Mouse (Mus musculus) midbrain, embryonic 11.5 days (tissue): ENCODE measurements around the gene Reps2. TPM values are rescaled to one million over a fixed set of nuclear protein-coding genes. Genes with fewer than 3 reads are reported as not detected.

Experiments used
- ATAC-seq: fragments of 200-750 bp; cut with Nextera tagmentation; 2 replicates; pipeline ENCODE4 v1.8.0; 2017; ENCODE audit warnings: moderate TSS enrichment, moderate library complexity; ENCODE audit not compliant: low FRiP score
- DNase-seq: peaks from one replicate; pipeline ENCODE4 v3.0.0; 2015; ENCODE audit warnings: low spot score; ENCODE audit errors: missing footprints
- H3K27ac ChIP-seq: fragments of 300-500 bp; sonication (generic); 2 replicates; pipeline ENCODE4 v1.5.1; 2014; ENCODE audit warnings: low read depth, low read length
- H3K27me3 ChIP-seq: fragments of 300-500 bp; sonication (generic); 2 replicates; pipeline ENCODE4 v1.6.1; 2014; ENCODE audit warnings: mild to moderate bottlenecking, low read length, moderate library complexity, mixed read lengths; ENCODE audit not compliant: control insufficient read depth, insufficient read depth
- H3K36me3 ChIP-seq: fragments of 300-500 bp; sonication (generic); 2 replicates; pipeline ENCODE4 v1.6.1; 2014; ENCODE audit warnings: mild to moderate bottlenecking, low read length, moderate library complexity, mixed read lengths; ENCODE audit not compliant: control insufficient read depth, insufficient read depth
- H3K4me1 ChIP-seq: fragments of 300-500 bp; sonication (generic); 2 replicates; pipeline ENCODE4 v1.6.1; 2014; ENCODE audit warnings: low read length; ENCODE audit not compliant: control insufficient read depth, insufficient read depth
- H3K4me2 ChIP-seq: fragments of 300-500 bp; sonication (generic); 2 replicates; pipeline ENCODE4 v1.6.1; 2014; ENCODE audit warnings: mild to moderate bottlenecking, moderate library complexity
- H3K4me3 ChIP-seq: fragments of 300-500 bp; sonication (generic); 2 replicates; pipeline ENCODE4 v1.5.1; 2014; ENCODE audit warnings: low read depth, low read length
- H3K9ac ChIP-seq: fragments of 300-500 bp; sonication (generic); 2 replicates; pipeline ENCODE4 v1.6.1; 2014; ENCODE audit warnings: low read length
- H3K9me3 ChIP-seq: fragments of 300-500 bp; sonication (generic); 2 replicates; pipeline ENCODE4 v1.6.1; 2016; ENCODE audit warnings: low read length; ENCODE audit not compliant: control insufficient read depth
- WGBS: fragments of 180-500 bp; shearing (Covaris S2); extraction: QIAGEN DNeasy Blood & Tissue Kit; methylation state at CpG from one replicate; pipeline ENCODE4 v1.1.7; 2014; 5-methylcytosine and 5-hydroxymethylcytosine counted together
- polyA plus RNA-seq: library from polyadenylated mRNA; unstranded; fragments of >200 nt; fragmentation: Nextera tagmentation; extraction: Ambion mirVana; gene quantifications from 2 replicates; pipeline ENCODE4 v1.2.1, GENCODE M21; 2014

Reps2 gene
- polyA plus RNA-seq, 1 experiment from 2014 or later: 0.70 TPM

DNA sequence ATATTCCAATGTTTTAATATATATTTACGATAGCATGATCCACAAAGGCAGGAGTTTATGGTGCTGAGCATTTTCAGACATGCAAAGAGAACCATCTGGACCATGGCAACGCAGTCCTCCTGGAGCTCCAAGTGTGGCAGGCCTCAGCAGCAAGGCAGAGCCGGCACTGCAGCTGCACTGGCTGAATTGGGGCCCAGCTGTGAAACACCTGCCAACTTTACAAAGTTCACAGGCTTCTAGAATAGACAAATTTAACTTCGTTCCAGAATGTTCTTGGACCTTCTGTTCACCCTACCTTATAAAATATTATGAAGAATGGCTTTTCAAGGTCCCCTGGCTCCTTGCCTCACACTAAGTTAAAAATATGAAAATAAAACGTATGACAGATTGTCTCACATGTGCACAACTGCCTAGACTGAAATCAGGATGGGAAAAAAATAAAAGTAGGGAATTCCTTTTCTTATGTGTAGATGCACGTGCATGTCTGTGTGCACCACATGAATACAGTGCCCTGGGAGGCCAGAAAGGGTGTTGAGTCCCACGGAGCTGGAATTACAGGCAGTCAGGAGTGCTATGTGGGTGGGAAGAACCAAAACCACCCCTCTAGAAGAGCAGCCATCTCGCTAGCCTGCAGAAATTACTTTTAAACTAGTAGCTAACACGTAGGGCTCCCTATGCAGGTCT lies 121.5 kb downstream of the Reps2 start:
- Histone ChIP-seq H3K4me1 (no peaks in the 10 kb centered on the region; the same call in 1 of the 2 replicates), H3K9ac (no peak overlapping the region), H3K4me2 (no peak overlapping the region), H3K27me3 (peaks cover 14% of the 10 kb centered on the region), H3K4me3 (no peak overlapping the region), H3K36me3 (no peaks in the 10 kb centered on the region), H3K9me3 (no peaks in the 10 kb centered on the region), H3K27ac (no peak overlapping the region)
- 65% methylated on average over 9 of the region's 9 CpGs for WGBS
- DNase-seq (no peak), ATAC-seq (no peak)

GRCm38 (mm10) chrX:162521197-162521596 lies 122.3 kb downstream of the Reps2 start:
- no peak overlapping the region for H3K4me3 ChIP-seq
- H3K4me1 ChIP-seq: no peaks in the 10 kb centered on the region; the same call in 1 of the 2 replicates
- no peak overlapping the region for H3K4me2 ChIP-seq
- H3K9me3 ChIP-seq: no peaks in the 10 kb centered on the region
- no peak for ATAC-seq
- peaks cover 14% of the 10 kb centered on the region for H3K27me3 ChIP-seq
- no peak overlapping the region for H3K27ac ChIP-seq
- H3K36me3 ChIP-seq: no peaks in the 10 kb centered on the region
- H3K9ac ChIP-seq: no peak overlapping the region
- no peak for DNase-seq
- WGBS: 49% methylated on average over 4 of the region's 4 CpGs

GRCm38 (mm10) chrX:162520374-162520773 lies 123.1 kb downstream of the Reps2 start:
- H3K27me3 ChIP-seq: peaks cover 14% of the 10 kb centered on the region
- 88% methylated on average over 2 of the region's 2 CpGs for WGBS
- no peak overlapping the region for H3K9ac ChIP-seq

GRCm38 (mm10) chrX:162510426-162510980 lies 132.9 kb downstream of the Reps2 start:
- no peaks in the 10 kb centered on the region for H3K9me3 ChIP-seq
- no peak overlapping the region for H3K4me3 ChIP-seq
- H3K27ac ChIP-seq: no peak overlapping the region
- no peak overlapping the region for H3K9ac ChIP-seq
- H3K36me3 ChIP-seq: no peaks in the 10 kb centered on the region
- peaks cover 23% of the 10 kb centered on the region for H3K27me3 ChIP-seq
- H3K4me1 ChIP-seq: no peaks in the 10 kb centered on the region
- DNase-seq (no peak), ATAC-seq (no peak)
- 75% methylated on average over 2 of the region's 2 CpGs for WGBS
- no peak overlapping the region for H3K4me2 ChIP-seq

More at GRCm38 (mm10) chrX:162520374-162520773, 123.1 kb downstream of the Reps2 start:
- DNase-seq (no peak), ATAC-seq (no peak)
- H3K4me3 ChIP-seq: no peak overlapping the region
- H3K4me2 ChIP-seq: no peak overlapping the region
- no peak overlapping the region for H3K27ac ChIP-seq
- no peaks in the 10 kb centered on the region for H3K36me3 ChIP-seq
- H3K9me3 ChIP-seq: no peaks in the 10 kb centered on the region
- no peaks in the 10 kb centered on the region; the same call in 1 of the 2 replicates for H3K4me1 ChIP-seq

GRCm38 (mm10) chrX:162505186-162505585 lies 138.3 kb downstream of the Reps2 start:
- 37% methylated on average over 2 of the region's 2 CpGs for WGBS
- Histone ChIP-seq H3K4me3 (no peak overlapping the region), H3K9ac (no peak overlapping the region), H3K9me3 (no peaks in the 10 kb centered on the region), H3K36me3 (no peaks in the 10 kb centered on the region), H3K27ac (no peak overlapping the region), H3K4me2 (no peak overlapping the region), H3K27me3 (peaks cover 30% of the 10 kb centered on the region), H3K4me1 (no peaks in the 10 kb centered on the region)
- ATAC-seq (no peak), DNase-seq (no peak)

DNA sequence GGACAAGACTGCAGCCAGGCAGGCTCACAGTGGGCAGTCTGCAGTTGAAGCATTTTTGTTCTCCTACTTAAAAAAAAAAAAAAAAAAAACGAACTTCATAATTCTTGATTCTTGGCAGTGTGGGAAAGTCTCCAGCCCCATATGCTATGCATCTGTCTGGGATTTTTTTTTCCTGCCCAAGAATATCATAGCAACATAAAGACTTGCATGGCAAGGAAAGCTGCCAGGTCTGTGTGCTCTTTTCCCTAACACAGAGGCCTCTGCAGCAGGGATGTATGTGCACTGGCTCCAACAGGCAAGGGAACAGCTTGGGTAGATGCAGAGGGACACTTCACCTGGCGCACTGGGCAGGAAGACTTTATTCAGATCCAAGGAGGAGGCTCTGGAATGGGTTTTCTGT lies 140.0 kb downstream of the Reps2 start:
- H3K4me1 ChIP-seq: no peaks in the 10 kb centered on the region
- WGBS: 68% methylated on average over 2 of the region's 2 CpGs
- no peak overlapping the region for H3K27ac ChIP-seq
- no peak overlapping the region for H3K4me2 ChIP-seq
- DNase-seq (no peak), ATAC-seq (no peak)
- H3K36me3 ChIP-seq: no peaks in the 10 kb centered on the region
- H3K4me3 ChIP-seq: no peak overlapping the region
- no peak overlapping the region for H3K9ac ChIP-seq
- no peaks in the 10 kb centered on the region for H3K9me3 ChIP-seq
- peaks cover 18% of the 10 kb centered on the region for H3K27me3 ChIP-seq

DNA sequence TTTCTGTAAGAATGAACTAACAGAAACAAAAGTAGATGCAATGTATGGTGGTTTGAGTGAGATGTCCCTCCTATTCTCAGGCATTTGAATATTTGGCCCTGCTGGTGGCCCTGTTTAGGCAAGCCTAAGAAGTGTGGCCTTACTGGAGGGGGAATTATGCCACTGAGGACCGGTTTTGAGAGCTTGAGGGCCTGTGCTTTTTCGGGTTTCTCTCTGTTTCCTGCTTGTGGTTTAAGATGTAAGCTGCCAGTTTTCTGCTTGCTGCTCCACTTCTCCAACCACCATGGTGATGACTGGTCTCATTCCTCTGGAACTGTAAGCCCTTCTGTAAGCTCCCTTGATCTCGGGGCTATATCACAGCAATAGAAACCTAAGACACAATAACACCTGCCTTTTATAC lies 142.5 kb downstream of the Reps2 start:
- H3K9me3 ChIP-seq: no peaks in the 10 kb centered on the region
- no peaks in the 10 kb centered on the region for H3K36me3 ChIP-seq
- H3K4me1 ChIP-seq: no peaks in the 10 kb centered on the region
- H3K9ac ChIP-seq: no peak overlapping the region
- H3K27me3 ChIP-seq: peaks cover 9% of the 10 kb centered on the region
- DNase-seq: no peak
- H3K4me2 ChIP-seq: no peak overlapping the region
- WGBS: 71% methylated on average over 3 of the region's 3 CpGs
- no peak overlapping the region for H3K4me3 ChIP-seq
- no peak for ATAC-seq
- H3K27ac ChIP-seq: no peak overlapping the region

DNA sequence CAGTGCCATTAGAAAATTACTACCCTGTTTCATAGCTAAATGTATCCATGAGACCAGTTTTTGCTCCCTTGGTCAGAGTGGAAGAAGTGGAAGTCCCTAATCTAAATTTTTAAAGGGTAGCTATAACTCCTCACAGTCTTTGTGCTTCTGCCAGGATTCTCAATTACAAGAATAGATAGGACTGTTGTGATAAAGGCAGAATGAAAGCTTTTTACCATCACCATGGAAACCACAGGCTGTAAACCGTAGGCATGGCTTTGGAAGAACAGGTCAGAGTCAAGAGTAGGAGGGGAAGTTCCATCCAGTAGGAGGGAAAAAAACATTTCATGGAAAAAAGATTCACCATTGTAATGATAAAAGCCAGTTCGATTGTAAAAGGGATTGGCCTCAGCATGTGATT lies 147.0 kb downstream of the Reps2 start:
- no peaks in the 10 kb centered on the region for H3K36me3 ChIP-seq
- no peaks in the 10 kb centered on the region for H3K4me1 ChIP-seq
- H3K4me3 ChIP-seq: no peak overlapping the region
- H3K27me3 ChIP-seq: peaks cover 9% of the 10 kb centered on the region
- H3K27ac ChIP-seq: no peak overlapping the region
- no peak for DNase-seq
- no peak for ATAC-seq
- no peak overlapping the region for H3K4me2 ChIP-seq
- no peaks in the 10 kb centered on the region for H3K9me3 ChIP-seq
- H3K9ac ChIP-seq: no peak overlapping the region
- WGBS: 41% methylated on average over 2 of the region's 2 CpGs

DNA sequence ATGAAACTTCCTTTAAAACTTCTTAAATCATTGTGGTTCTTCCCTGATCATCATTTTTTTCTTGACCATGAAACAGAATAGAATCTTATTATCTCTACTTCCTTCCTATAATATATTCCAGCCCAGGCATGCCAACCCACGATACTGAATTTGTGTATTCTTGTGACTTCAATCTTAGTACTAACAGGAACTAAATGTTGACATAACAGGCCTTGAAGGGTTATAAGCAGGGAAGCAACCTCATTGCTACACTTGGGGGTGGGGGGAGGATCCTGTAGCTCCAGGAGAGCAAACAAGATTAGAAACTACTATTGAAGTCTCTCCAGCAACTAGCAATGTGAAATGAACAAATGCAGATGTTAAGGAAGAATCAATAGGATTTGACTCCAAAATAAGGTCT lies 154.8 kb downstream of the Reps2 start:
- no peak for DNase-seq
- no peak overlapping the region for H3K9ac ChIP-seq
- ATAC-seq: no peak
- H3K36me3 ChIP-seq: no peaks in the 10 kb centered on the region
- H3K4me3 ChIP-seq: no peak overlapping the region
- H3K4me1 ChIP-seq: no peaks in the 10 kb centered on the region
- H3K9me3 ChIP-seq: no peaks in the 10 kb centered on the region
- no peak overlapping the region for H3K4me2 ChIP-seq
- H3K27me3 ChIP-seq: 0 out of 2 replicates have a peak, but pooled peaks cover 3% of the 10 kb centered on the region
- WGBS: 82% methylated on average over 1 of the region's 1 CpGs
- no peak overlapping the region for H3K27ac ChIP-seq
